Mouse (Mus musculus): Measurements from ENCODE around the gene Tmem184a.

GRCm38 (mm10) chr5:139799041-139799440 is 20.7 kb downstream of the Tmem184a start:
- TF ChIP-seq EP300 (IDR thresholded peaks at IDR 0.05; ENCODE audit: insufficient read depth, low read depth, low read length) (no peak), POLR2A (IDR thresholded peaks at IDR 0.05; ENCODE audit: insufficient read depth, low read length) (no peak)
